Mouse (Mus musculus): ENCODE data around the gene Frmd4b.

Frmd4b gene

GRCm38 (mm10) chr6:97402822-97403472 lies 214.4 kb downstream of the Frmd4b start:
- no peak for TF ChIP-seq GATA4 (IDR thresholded peaks at IDR 0.05; ENCODE audit: insufficient replicate concordance, low read length)

GRCm38 (mm10) chr6:97400446-97400845 lies 216.9 kb downstream of the Frmd4b start:
- TF ChIP-seq GATA4 (IDR thresholded peaks at IDR 0.05; ENCODE audit: insufficient replicate concordance, low read length): no peak

- TF ChIP-seq GATA4 (IDR thresholded peaks at IDR 0.05; ENCODE audit: insufficient replicate concordance, low read length): no peak
Observed at GRCm38 (mm10) chr6:97397935-97398334, 219.4 kb downstream of the Frmd4b start.

GRCm38 (mm10) chr6:97396957-97397354 lies 220.4 kb downstream of the Frmd4b start:
- no peak for TF ChIP-seq GATA4 (IDR thresholded peaks at IDR 0.05; ENCODE audit: insufficient replicate concordance, low read length)

- TF ChIP-seq GATA4 (IDR thresholded peaks at IDR 0.05; ENCODE audit: insufficient replicate concordance, low read length): no peak
Observed at GRCm38 (mm10) chr6:97396351-97396956, 220.9 kb downstream of the Frmd4b start.

- TF ChIP-seq GATA4 (IDR thresholded peaks at IDR 0.05; ENCODE audit: insufficient replicate concordance, low read length): no peak
Observed at GRCm38 (mm10) chr6:97395477-97396350, 221.6 kb downstream of the Frmd4b start.

- no peak for TF ChIP-seq GATA4 (IDR thresholded peaks at IDR 0.05; ENCODE audit: insufficient replicate concordance, low read length)
Observed at GRCm38 (mm10) chr6:97394473-97395075, 222.8 kb downstream of the Frmd4b start.

GRCm38 (mm10) chr6:97392912-97393311 lies 224.4 kb downstream of the Frmd4b start:
- TF ChIP-seq GATA4 (IDR thresholded peaks at IDR 0.05; ENCODE audit: insufficient replicate concordance, low read length): no peak

- TF ChIP-seq GATA4 (IDR thresholded peaks at IDR 0.05; ENCODE audit: insufficient replicate concordance, low read length): no peak
Observed at GRCm38 (mm10) chr6:97387388-97387787, 230.0 kb downstream of the Frmd4b start.

- no peak for TF ChIP-seq GATA4 (IDR thresholded peaks at IDR 0.05; ENCODE audit: insufficient replicate concordance, low read length)
Observed at GRCm38 (mm10) chr6:97384918-97385317, 232.4 kb downstream of the Frmd4b start.

- no peak for TF ChIP-seq GATA4 (IDR thresholded peaks at IDR 0.05; ENCODE audit: insufficient replicate concordance, low read length)
Observed at GRCm38 (mm10) chr6:97381275-97381674, 236.1 kb downstream of the Frmd4b start.

- TF ChIP-seq GATA4 (IDR thresholded peaks at IDR 0.05; ENCODE audit: insufficient replicate concordance, low read length): no peak
Observed at GRCm38 (mm10) chr6:97370947-97371346, 246.4 kb downstream of the Frmd4b start.

- TF ChIP-seq GATA4 (IDR thresholded peaks at IDR 0.05; ENCODE audit: insufficient replicate concordance, low read length): no peak
Observed at GRCm38 (mm10) chr6:97370460-97370859, 246.9 kb downstream of the Frmd4b start.

GRCm38 (mm10) chr6:97363846-97364245 lies 253.5 kb downstream of the Frmd4b start:
- no peak for TF ChIP-seq GATA4 (IDR thresholded peaks at IDR 0.05; ENCODE audit: insufficient replicate concordance, low read length)

- TF ChIP-seq GATA4 (IDR thresholded peaks at IDR 0.05; ENCODE audit: insufficient replicate concordance, low read length): no peak
Observed at GRCm38 (mm10) chr6:97356612-97357011, 260.7 kb downstream of the Frmd4b start.
